Mouse (Mus musculus) heart, postnatal 14 days (tissue): ENCODE measurements around the gene Fbh1. TPM values are rescaled to one million over a fixed set of nuclear protein-coding genes. Genes with fewer than 3 reads are reported as not detected.

Experiments
- total RNA-seq, 2 experiments: library from RNA; stranded (reverse); gene quantifications; 2 replicates each; pipeline ENCODE4 v1.2.3; 2021

The Fbh1 gene
- total RNA-seq, 2 experiments from 2014 or later, result 72.5 to 84.1 TPM

Other genes starting within 250 kb of the Fbh1 start
- 10 to 100 TPM; 11.9 to 14.5 TPM for gene Pfkfb3, start 223.5 kb downstream of the Fbh1 start, total RNA-seq
- gene Rbm17, start 173.4 kb downstream of the Fbh1 start, total RNA-seq, result 10 to 100 TPM; 59.4 to 62.5 TPM
- gene Gm17490, start 151.3 kb downstream of the Fbh1 start, total RNA-seq, result not detected
- gene Il2ra, start 134.8 kb downstream of the Fbh1 start, total RNA-seq, result 1 to 10 TPM in 1 of 2 experiments, under 1 TPM in 1; 0.69 to 1.3 TPM
- gene Il15ra, start 72.3 kb downstream of the Fbh1 start, total RNA-seq, result 10 to 100 TPM; 34.1 to 38.4 TPM
- 10 to 100 TPM; 24.7 to 30.1 TPM for gene Ankrd16, start 294 bp upstream of the Fbh1 start, total RNA-seq